Mouse (Mus musculus) heart, postnatal 25 days (tissue): ENCODE results near the gene Arhgef25. TPM values are rescaled to one million over a fixed set of nuclear protein-coding genes. Genes with fewer than 3 reads are reported as not detected.
"Not testable (repeated sequence)": the region's sequence is repeated elsewhere in the genome, so short reads cannot be mapped to it uniquely, and the experiment has no call there.

Experiments used
- DNase-seq: peaks from one replicate; pipeline ENCODE4 v3.0.0; 2022; ENCODE audit warnings: low spot score
- intact Hi-C: fragments of 180-260 bp; cut with DNase I; formaldehyde crosslinking; loops from one replicate; pipeline ENCODE4 v1.15.1; 2025
- total RNA-seq, 2 experiments: library from RNA; stranded (reverse); gene quantifications; 2 replicates each; pipeline ENCODE4 v1.2.3; 2021

Arhgef25 gene
- total RNA-seq, 2 experiments from 2014 or later: 10.9 to 12.7 TPM

GRCm38 (mm10) chr10:127152556-127152955 is 37.3 kb downstream of the Arhgef25 start:
- intact Hi-C loops, DNase-seq: not testable (repeated sequence)

- intact Hi-C loops, DNase-seq: not testable (repeated sequence)
Measured at GRCm38 (mm10) chr10:127151233-127151632, 38.6 kb downstream of the Arhgef25 start.

- DNase-seq: no peak
- intact Hi-C loops: no loop called here
Measured at GRCm38 (mm10) chr10:127150471-127150872, 39.4 kb downstream of the Arhgef25 start.

GRCm38 (mm10) chr10:127147135-127147534 is 42.7 kb downstream of the Arhgef25 start:
- intact Hi-C loops: no loop called here
- no peak for DNase-seq

GRCm38 (mm10) chr10:127145303-127145702 is 44.6 kb downstream of the Arhgef25 start:
- intact Hi-C loops: no loop called here
- no peak for DNase-seq

- intact Hi-C loops: no loop called here
- no peak for DNase-seq
Measured at GRCm38 (mm10) chr10:127144536-127144935, 45.3 kb downstream of the Arhgef25 start.

- intact Hi-C loops: no loop called here
- DNase-seq: no peak
Measured at GRCm38 (mm10) chr10:127143228-127143627, 46.7 kb downstream of the Arhgef25 start.

- intact Hi-C loops: no loop called here
Measured at GRCm38 (mm10) chr10:127141500-127141899, 48.4 kb downstream of the Arhgef25 start.

GRCm38 (mm10) chr10:127140971-127141370 is 48.9 kb downstream of the Arhgef25 start:
- no peak for DNase-seq
- intact Hi-C loops: no loop called here

More at GRCm38 (mm10) chr10:127141500-127141899, 48.4 kb downstream of the Arhgef25 start:
- no peak for DNase-seq

- no peak for DNase-seq
- intact Hi-C loops: no loop called here
Measured at GRCm38 (mm10) chr10:127138328-127139141, 51.3 kb downstream of the Arhgef25 start.

GRCm38 (mm10) chr10:127137896-127138295 is 52.0 kb downstream of the Arhgef25 start:
- intact Hi-C loops: no loop called here
- DNase-seq: no peak

- intact Hi-C loops: no loop called here
- no peak for DNase-seq
Measured at GRCm38 (mm10) chr10:127136510-127136909, 53.4 kb downstream of the Arhgef25 start.

- no peak for DNase-seq
- intact Hi-C loops: no loop called here
Measured at GRCm38 (mm10) chr10:127135118-127135836, 54.6 kb downstream of the Arhgef25 start.

GRCm38 (mm10) chr10:127134394-127135035 is 55.4 kb downstream of the Arhgef25 start:
- DNase-seq, intact Hi-C loops: not testable (repeated sequence)

Other genes with a start within 250 kb of the Arhgef25 start
- 100 to 1,000 TPM; 104 to 110 TPM for gene Ctdsp2, start 211.4 kb downstream of the Arhgef25 start, total RNA-seq
- under 1 TPM; 0.14 to 0.39 TPM for gene Avil, start 189.4 kb downstream of the Arhgef25 start, total RNA-seq
- 10 to 100 TPM; 66.1 to 67.4 TPM for gene Tsfm, start 159.2 kb downstream of the Arhgef25 start, total RNA-seq
- gene Mettl1, start 148.7 kb downstream of the Arhgef25 start, total RNA-seq: 1 to 10 TPM; 6.1 to 6.9 TPM
- gene Eef1akmt3, start 148.6 kb downstream of the Arhgef25 start, total RNA-seq: under 1 TPM in 1 of 2 experiments, not detected in 1; 0.11 TPM
- under 1 TPM in 1 of 2 experiments, not detected in 1; 0.14 TPM for gene Cyp27b1, start 141.8 kb downstream of the Arhgef25 start, total RNA-seq
- 1 to 10 TPM; 2.3 to 2.5 TPM for gene March9, start 129.9 kb downstream of the Arhgef25 start, total RNA-seq
- 10 to 100 TPM; 76.1 to 83.3 TPM for gene Cdk4, start 126.5 kb downstream of the Arhgef25 start, total RNA-seq
- 10 to 100 TPM; 43.4 to 47.4 TPM for gene Tspan31, start 119.8 kb downstream of the Arhgef25 start, total RNA-seq
- gene Agap2, start 114.8 kb downstream of the Arhgef25 start, total RNA-seq: 1 to 10 TPM; 5.9 to 7.3 TPM
- 10 to 100 TPM; 25.0 to 25.1 TPM for gene Os9, start 69.0 kb downstream of the Arhgef25 start, total RNA-seq
- 1 to 10 TPM; 1.5 to 1.6 TPM for gene B4galnt1, start 24.9 kb downstream of the Arhgef25 start, total RNA-seq
- 10 to 100 TPM; 18.2 to 29.2 TPM for gene Slc26a10, start 9.4 kb downstream of the Arhgef25 start, total RNA-seq
- 10 to 100 TPM; 26.3 to 28.6 TPM for gene Dtx3, start 5.6 kb upstream of the Arhgef25 start, total RNA-seq
- gene Pip4k2c, start 21.5 kb upstream of the Arhgef25 start, total RNA-seq: 10 to 100 TPM; 23.3 to 24.6 TPM
- under 1 TPM; 0.45 to 0.49 TPM for gene Kif5a, start 73.3 kb upstream of the Arhgef25 start, total RNA-seq
- gene Dctn2, start 76.3 kb upstream of the Arhgef25 start, total RNA-seq: 100 to 1,000 TPM; 136 to 142 TPM
- gene Mbd6, start 98.9 kb upstream of the Arhgef25 start, total RNA-seq: 10 to 100 TPM; 20.9 to 21.4 TPM
- 10 to 100 TPM; 37.9 to 38.9 TPM for gene Mars, start 121.7 kb upstream of the Arhgef25 start, total RNA-seq
- 1 to 10 TPM; 3.0 to 3.4 TPM for gene Arhgap9, start 131.9 kb upstream of the Arhgef25 start, total RNA-seq
- gene Gli1, start 151.9 kb upstream of the Arhgef25 start, total RNA-seq: 1 to 10 TPM in 1 of 2 experiments, under 1 TPM in 1; 0.89 to 1.1 TPM
- gene Inhbe, start 164.3 kb upstream of the Arhgef25 start, total RNA-seq: not detected
- not detected for gene Inhbc, start 180.3 kb upstream of the Arhgef25 start, total RNA-seq
- gene R3hdm2, start 190.2 kb upstream of the Arhgef25 start, total RNA-seq: 100 to 1,000 TPM; 145 to 159 TPM